Mouse (Mus musculus): ENCODE measurements at regions not wholly inside any gene's neighbourhood (a gene's known extent, or its start where the extent isn't known, plus 50 kb on each side); places are given as distances from the start of the nearest gene placed in this dataset.

DNA sequence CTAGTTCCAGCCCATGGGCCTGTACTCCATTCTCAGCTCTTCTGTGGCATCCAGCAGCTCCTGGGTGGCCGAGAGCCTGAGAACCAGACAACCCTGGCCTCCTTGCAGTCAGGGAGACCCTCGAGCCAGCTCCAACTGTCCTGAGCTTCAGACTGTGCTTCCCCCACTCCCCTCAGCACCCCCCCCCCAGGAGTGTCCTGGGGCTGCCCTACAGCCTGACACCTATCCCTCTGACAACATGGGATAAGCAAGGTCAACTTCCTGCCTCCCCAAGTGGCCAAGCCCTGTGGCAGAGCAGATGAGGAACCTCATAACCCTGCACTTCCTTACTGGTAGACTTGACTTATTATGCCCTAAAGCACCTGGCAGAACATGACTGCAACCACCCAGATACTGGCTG is 823.1 kb upstream of the Tenm2 start:
- TF ChIP-seq CTCF (conservative IDR thresholded peaks at IDR 0.05; ENCODE audit: low read length) (no peak), POU5F1 (IDR thresholded peaks at IDR 0.05; ENCODE audit: borderline replicate concordance, low read length) (no peak)

Measured in E14TG2a.4 (cell line).